Mouse (Mus musculus): Measurements from ENCODE around the gene Rhox4f. TPM values are rescaled to one million over a fixed set of nuclear protein-coding genes. Genes with fewer than 3 reads are reported as not detected.
"Not testable (repeated sequence)": the region's sequence is repeated elsewhere in the genome, so short reads cannot be mapped to it uniquely, and the experiment has no call there.

Rhox4f gene
- polyA plus RNA-seq (2014; fragmentation: Nextera tagmentation; extraction: Ambion mirVana), result not detected in 2 replicates

- H3K27ac ChIP-seq (ENCODE audit: low read depth, low read length); H3K4me3 ChIP-seq (ENCODE audit: low read depth, low read length); H3K9ac ChIP-seq (ENCODE audit: low read length); ATAC-seq; DNase-seq (ENCODE audit: low spot score); H3K36me3 ChIP-seq (ENCODE audit: control insufficient read depth, insufficient read depth, low read length); H3K4me2 ChIP-seq (ENCODE audit: low read length); H3K4me1 ChIP-seq (ENCODE audit: control insufficient read depth, insufficient read depth, low read length); H3K9me3 ChIP-seq (replicated peaks; ENCODE audit: control insufficient read depth, low read length); H3K27me3 ChIP-seq (replicated peaks; ENCODE audit: control insufficient read depth, insufficient read depth, low read length): not testable (repeated sequence)
- WGBS, result 96% methylated on average over 15 of the region's 19 CpGs
Measured at GRCm38 (mm10) chrX:37607604-37608003, at the start of gene Rhox4f. Rhox4f (minus strand) TSS chrX:37607704.

- not testable (repeated sequence) for H3K4me2 ChIP-seq (ENCODE audit: low read length)
Measured at GRCm38 (mm10) chrX:37651227-37651626, 43.7 kb upstream of the Rhox4f start, which contains the start of gene Rhox4g. Rhox4g (minus strand) TSS chrX:37651327.

DNA sequence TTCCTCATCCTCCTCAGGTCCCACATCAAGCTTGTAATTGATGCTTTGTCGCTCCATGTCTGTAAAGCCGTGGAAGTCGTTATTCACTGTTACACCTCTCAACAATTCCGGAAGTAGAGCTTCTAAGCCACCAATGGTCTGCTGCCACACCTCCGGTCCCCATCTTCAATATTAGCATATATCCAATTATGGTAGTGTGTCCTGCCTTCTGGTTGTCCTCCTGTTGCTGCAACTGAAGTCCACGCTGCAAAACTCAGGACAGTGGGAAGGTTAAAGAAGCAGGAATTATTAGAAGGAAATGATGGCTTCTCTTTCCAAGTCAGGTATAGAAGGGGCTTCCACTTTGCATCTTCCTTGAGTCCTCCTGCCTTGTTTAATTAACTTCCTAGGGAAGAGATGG is 35.9 kb upstream of the Rhox4f start, which contains the start of gene Rhox2g:
Gene Rhox2g, minus strand, starts transcription at position 101 of the 400 bp plus-strand sequence.
- not testable (repeated sequence) for H3K36me3 ChIP-seq (ENCODE audit: control insufficient read depth, insufficient read depth, low read length); ATAC-seq; H3K4me1 ChIP-seq (ENCODE audit: control insufficient read depth, insufficient read depth, low read length); DNase-seq (ENCODE audit: low spot score); H3K9ac ChIP-seq (ENCODE audit: low read length); H3K27ac ChIP-seq (ENCODE audit: low read depth, low read length); H3K9me3 ChIP-seq (replicated peaks; ENCODE audit: control insufficient read depth, low read length); H3K27me3 ChIP-seq (replicated peaks; ENCODE audit: control insufficient read depth, insufficient read depth, low read length); H3K4me2 ChIP-seq (ENCODE audit: low read length); H3K4me3 ChIP-seq (ENCODE audit: low read depth, low read length)
- WGBS, result 89% methylated on average over 6 of the region's 6 CpGs

More at GRCm38 (mm10) chrX:37651227-37651626, 43.7 kb upstream of the Rhox4f start, which contains the start of gene Rhox4g:
- H3K27ac ChIP-seq (ENCODE audit: low read depth, low read length); H3K27me3 ChIP-seq (replicated peaks; ENCODE audit: control insufficient read depth, insufficient read depth, low read length); H3K4me3 ChIP-seq (ENCODE audit: low read depth, low read length); H3K9ac ChIP-seq (ENCODE audit: low read length); H3K9me3 ChIP-seq (replicated peaks; ENCODE audit: control insufficient read depth, low read length); ATAC-seq; DNase-seq (ENCODE audit: low spot score); H3K36me3 ChIP-seq (ENCODE audit: control insufficient read depth, insufficient read depth, low read length); H3K4me1 ChIP-seq (ENCODE audit: control insufficient read depth, insufficient read depth, low read length): not testable (repeated sequence)
- WGBS, result 94% methylated on average over 12 of the region's 20 CpGs

GRCm38 (mm10) chrX:37628512-37628911 is 21.0 kb upstream of the Rhox4f start, which contains the start of gene Rhox3g:
Rhox3g (minus strand) TSS chrX:37628612.
- not testable (repeated sequence) for H3K9ac ChIP-seq (ENCODE audit: low read length); ATAC-seq; H3K4me3 ChIP-seq (ENCODE audit: low read depth, low read length); H3K27me3 ChIP-seq (replicated peaks; ENCODE audit: control insufficient read depth, insufficient read depth, low read length); H3K36me3 ChIP-seq (ENCODE audit: control insufficient read depth, insufficient read depth, low read length); H3K4me1 ChIP-seq (ENCODE audit: control insufficient read depth, insufficient read depth, low read length); H3K4me2 ChIP-seq (ENCODE audit: low read length); DNase-seq (ENCODE audit: low spot score); H3K27ac ChIP-seq (ENCODE audit: low read depth, low read length); H3K9me3 ChIP-seq (replicated peaks; ENCODE audit: control insufficient read depth, low read length)
- WGBS, result 94% methylated on average over 2 of the region's 2 CpGs

- not testable (repeated sequence) for H3K4me3 ChIP-seq (ENCODE audit: low read depth, low read length); H3K36me3 ChIP-seq (ENCODE audit: control insufficient read depth, insufficient read depth, low read length); H3K27ac ChIP-seq (ENCODE audit: low read depth, low read length); H3K4me1 ChIP-seq (ENCODE audit: control insufficient read depth, insufficient read depth, low read length); H3K4me2 ChIP-seq (ENCODE audit: low read length); DNase-seq (ENCODE audit: low spot score); H3K9me3 ChIP-seq (replicated peaks; ENCODE audit: control insufficient read depth, low read length); H3K9ac ChIP-seq (ENCODE audit: low read length); ATAC-seq; H3K27me3 ChIP-seq (replicated peaks; ENCODE audit: control insufficient read depth, insufficient read depth, low read length)
Measured at GRCm38 (mm10) chrX:37580692-37581091, 26.8 kb downstream of the Rhox4f start, which contains the start of gene Rhox3f. Rhox3f (plus strand) TSS chrX:37580992.

GRCm38 (mm10) chrX:37572638-37573037 is 34.9 kb downstream of the Rhox4f start:
- H3K4me3 ChIP-seq (ENCODE audit: low read depth, low read length); H3K9ac ChIP-seq (ENCODE audit: low read length); DNase-seq (ENCODE audit: low spot score); H3K27ac ChIP-seq (ENCODE audit: low read depth, low read length); H3K4me1 ChIP-seq (ENCODE audit: control insufficient read depth, insufficient read depth, low read length); ATAC-seq; H3K4me2 ChIP-seq (ENCODE audit: low read length); H3K36me3 ChIP-seq (ENCODE audit: control insufficient read depth, insufficient read depth, low read length); H3K27me3 ChIP-seq (replicated peaks; ENCODE audit: control insufficient read depth, insufficient read depth, low read length); H3K9me3 ChIP-seq (replicated peaks; ENCODE audit: control insufficient read depth, low read length): not testable (repeated sequence)
- 37% methylated on average over 2 of the region's 2 CpGs for WGBS

GRCm38 (mm10) chrX:37571105-37571504 is 36.4 kb downstream of the Rhox4f start, which contains the start of gene Rhox2f:
Rhox2f (plus strand) TSS chrX:37571405.
- H3K4me3 ChIP-seq (ENCODE audit: low read depth, low read length); H3K36me3 ChIP-seq (ENCODE audit: control insufficient read depth, insufficient read depth, low read length); DNase-seq (ENCODE audit: low spot score); H3K4me2 ChIP-seq (ENCODE audit: low read length); H3K4me1 ChIP-seq (ENCODE audit: control insufficient read depth, insufficient read depth, low read length); H3K27ac ChIP-seq (ENCODE audit: low read depth, low read length); H3K9ac ChIP-seq (ENCODE audit: low read length); ATAC-seq; H3K27me3 ChIP-seq (replicated peaks; ENCODE audit: control insufficient read depth, insufficient read depth, low read length); H3K9me3 ChIP-seq (replicated peaks; ENCODE audit: control insufficient read depth, low read length): not testable (repeated sequence)
- 98% methylated on average over 5 of the region's 8 CpGs for WGBS

- not testable (repeated sequence) for ATAC-seq; H3K9me3 ChIP-seq (replicated peaks; ENCODE audit: control insufficient read depth, low read length); H3K27ac ChIP-seq (ENCODE audit: low read depth, low read length); H3K9ac ChIP-seq (ENCODE audit: low read length); H3K27me3 ChIP-seq (replicated peaks; ENCODE audit: control insufficient read depth, insufficient read depth, low read length); H3K36me3 ChIP-seq (ENCODE audit: control insufficient read depth, insufficient read depth, low read length); H3K4me2 ChIP-seq (ENCODE audit: low read length); H3K4me1 ChIP-seq (ENCODE audit: control insufficient read depth, insufficient read depth, low read length); H3K4me3 ChIP-seq (ENCODE audit: low read depth, low read length); DNase-seq (ENCODE audit: low spot score)
- 96% methylated on average over 7 of the region's 18 CpGs for whole genome bisulfite sequencing
Measured at GRCm38 (mm10) chrX:37557112-37557511, 50.4 kb downstream of the Rhox4f start, which contains the start of gene Rhox4e. Rhox4e (plus strand) TSS chrX:37557412.

Data from forebrain, embryonic 14.5 days (tissue).